16 mouse cellular contexts compared by ENCODE assay signal in the genomic region with DNA sequence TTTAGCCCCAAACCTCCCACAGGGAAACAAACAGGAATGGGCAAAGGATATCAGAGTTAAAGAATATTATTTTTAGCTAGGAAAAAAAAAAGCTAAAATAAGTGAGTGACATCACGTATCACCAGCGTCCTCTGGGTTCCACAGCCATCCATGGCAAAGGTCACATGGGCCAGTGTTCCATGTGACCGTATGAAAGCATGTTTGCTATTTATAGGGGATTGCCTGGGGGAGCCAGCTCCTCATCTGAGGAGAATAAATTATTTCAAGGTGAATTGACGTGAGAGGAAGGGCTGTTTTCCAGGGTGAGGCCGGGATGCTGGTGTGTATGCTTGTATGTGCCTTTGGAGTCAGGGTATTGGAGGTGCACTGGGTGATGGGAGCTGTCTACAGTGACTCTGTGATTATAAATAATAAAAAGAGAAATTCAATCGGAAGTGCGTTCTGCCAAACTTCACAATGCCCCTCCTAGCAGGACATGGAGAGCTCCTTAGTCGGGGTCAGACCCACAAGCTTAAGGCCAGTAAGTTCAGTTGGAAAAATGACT.
DNase-seq lines count a peak whose midpoint lies in the region; ATAC-seq lines count a peak whose summit lies in the region.
"Had no signal": no experiment of that assay in that cellular context is flagged by ENCODE, and none has a peak within 500 bp of the region (broad histone marks: within the 10 kb centered on the region; RNA-seq: fewer than 3 reads in every experiment).

No protein-coding gene starts in this region.

- no peak overlapping the region for H3K9ac ChIP-seq in hindbrain, embryonic 11.5 days (ENCODE audit: low read depth, low read length)
- H3K9ac ChIP-seq in hindbrain, embryonic 14.5 days = no peak overlapping the region
- H3K9ac ChIP-seq in kidney, embryonic 15.5 days = no peak overlapping the region
- H3K9ac ChIP-seq in neural tube, embryonic 12.5 days = no peak overlapping the region
- H3K9ac ChIP-seq: limb, embryonic 15.5 days had no signal

- no peak overlapping the region for H3K27ac ChIP-seq in hindbrain, embryonic 11.5 days (ENCODE audit: low read depth, low read length)
- no peak overlapping the region for H3K27ac ChIP-seq in hindbrain, embryonic 14.5 days
- peak overlapping the region; percentile 52; the same call in 1 of the 2 replicates for H3K27ac ChIP-seq in kidney, embryonic 15.5 days
- no peak overlapping the region for H3K27ac ChIP-seq in neural tube, embryonic 12.5 days
- H3K27ac ChIP-seq: limb, embryonic 15.5 days had no signal

- no peak overlapping the region for H3K4me2 ChIP-seq in hindbrain, embryonic 11.5 days (replicated peaks; ENCODE audit: low read depth, low read length)
- no peak overlapping the region for H3K4me2 ChIP-seq in hindbrain, embryonic 14.5 days (replicated peaks)
- H3K4me2 ChIP-seq in kidney, embryonic 15.5 days = peak overlapping the region; percentile 4; the same call in 1 of the 2 replicates
- peak overlapping the region; percentile 0; the same call in 1 of the 2 replicates for H3K4me2 ChIP-seq in neural tube, embryonic 12.5 days (replicated peaks)
- H3K4me2 ChIP-seq: limb, embryonic 15.5 days had no signal

- H3K9me3 ChIP-seq in hindbrain, embryonic 11.5 days (ENCODE audit: control insufficient read depth, low read length) = no peaks in the 10 kb centered on the region
- H3K9me3 ChIP-seq in hindbrain, embryonic 14.5 days (ENCODE audit: control insufficient read depth, low read length) = no peaks in the 10 kb centered on the region
- H3K9me3 ChIP-seq in kidney, embryonic 15.5 days (replicated peaks) = no peaks in the 10 kb centered on the region
- H3K9me3 ChIP-seq in neural tube, embryonic 12.5 days = no peaks in the 10 kb centered on the region
- H3K9me3 ChIP-seq: limb, embryonic 15.5 days had no signal

- H3K4me1 ChIP-seq in hindbrain, embryonic 11.5 days (replicated peaks; ENCODE audit: control insufficient read depth, insufficient read depth, low read length) = peaks cover 9% of the 10 kb centered on the region
- H3K4me1 ChIP-seq in hindbrain, embryonic 14.5 days (replicated peaks; ENCODE audit: control insufficient read depth, insufficient read depth, low read length) = no peaks in the 10 kb centered on the region
- peaks cover 22% of the 10 kb centered on the region for H3K4me1 ChIP-seq in kidney, embryonic 15.5 days
- peaks cover 21% of the 10 kb centered on the region for H3K4me1 ChIP-seq in neural tube, embryonic 12.5 days
- H3K4me1 ChIP-seq: limb, embryonic 15.5 days had no signal

- WGBS in hindbrain, embryonic 11.5 days = 27% methylated on average over 8 of the region's 8 CpGs
- 31% methylated on average over 8 of the region's 8 CpGs for WGBS in hindbrain, embryonic 14.5 days
- 44% methylated on average over 8 of the region's 8 CpGs for WGBS in kidney, embryonic 15.5 days
- 10% methylated on average over 8 of the region's 8 CpGs for WGBS in neural tube, embryonic 12.5 days

- no peak overlapping the region for H3K4me3 ChIP-seq in hindbrain, embryonic 11.5 days (ENCODE audit: low read depth, low read length)
- no peak overlapping the region for H3K4me3 ChIP-seq in hindbrain, embryonic 14.5 days (replicated peaks; ENCODE audit: low read length)
- no peak overlapping the region for H3K4me3 ChIP-seq in kidney, embryonic 15.5 days (replicated peaks)
- H3K4me3 ChIP-seq in neural tube, embryonic 12.5 days = no peak overlapping the region
- H3K4me3 ChIP-seq: limb, embryonic 15.5 days had no signal

- peak; percentile 43 for DNase-seq in embryo, embryonic 10.5 days (ENCODE audit: low spot score)
- no peak for DNase-seq in embryo, embryonic 9.5 days (ENCODE audit: extremely low spot score)
- DNase-seq in hindbrain, embryonic 11.5 days (ENCODE audit: low spot score) = no peak
- DNase-seq in hindbrain, embryonic 14.5 days (ENCODE audit: low spot score) = no peak
- DNase-seq in adrenal gland, adult 8-10 months = no peak
- DNase-seq in ovary, postnatal 14 days (ENCODE audit: low spot score) = no peak
- DNase-seq: cerebellum, adult 9-10 months; lung, adult 18-20 months; right cerebral cortex, postnatal 14 days; thymus, postnatal 14 days had no signal

- H3K27me3 ChIP-seq in hindbrain, embryonic 11.5 days (ENCODE audit: control insufficient read depth, insufficient read depth, low read length) = no peaks in the 10 kb centered on the region
- no peaks in the 10 kb centered on the region for H3K27me3 ChIP-seq in hindbrain, embryonic 14.5 days (ENCODE audit: control insufficient read depth, insufficient read depth, low read length)
- H3K27me3 ChIP-seq in kidney, embryonic 15.5 days = no peaks in the 10 kb centered on the region
- no peaks in the 10 kb centered on the region for H3K27me3 ChIP-seq in neural tube, embryonic 12.5 days (replicated peaks)
- H3K27me3 ChIP-seq: limb, embryonic 15.5 days had no signal

- H3K36me3 ChIP-seq in hindbrain, embryonic 11.5 days (ENCODE audit: control insufficient read depth, insufficient read depth, low read length) = no peaks in the 10 kb centered on the region
- no peaks in the 10 kb centered on the region for H3K36me3 ChIP-seq in hindbrain, embryonic 14.5 days (replicated peaks; ENCODE audit: control insufficient read depth, insufficient read depth)
- no peaks in the 10 kb centered on the region for H3K36me3 ChIP-seq in kidney, embryonic 15.5 days
- H3K36me3 ChIP-seq in neural tube, embryonic 12.5 days = no peaks in the 10 kb centered on the region
- H3K36me3 ChIP-seq: G1E; limb, embryonic 15.5 days had no signal

- peak; percentile 57 for ATAC-seq in hindbrain, embryonic 11.5 days (ENCODE audit: low FRiP score)
- ATAC-seq in hindbrain, embryonic 14.5 days (ENCODE audit: low FRiP score) = no peak
- ATAC-seq in kidney, embryonic 15.5 days (replicated peaks; ENCODE audit: low FRiP score) = peak; percentile 40
- peak; percentile 73 for ATAC-seq in neural tube, embryonic 12.5 days (ENCODE audit: low FRiP score, low read depth)
- ATAC-seq: CD4-positive, CD25-positive, alpha-beta regulatory T cell, adult 4 months; forebrain, embryonic 14.5 days had no signal

Comparison
In these comparisons a context has a peak if more than half of its experiments do, and no peak if none do; other contexts are left out.
1. H3K4me2 ChIP-seq: peak in kidney, embryonic 15.5 days (single experiment) and neural tube, embryonic 12.5 days (single experiment); none in hindbrain, embryonic 11.5 days (single experiment) and hindbrain, embryonic 14.5 days (single experiment).